Mouse (Mus musculus) hindbrain, embryonic 13.5 days (tissue): ENCODE results near the gene Ch25h. TPM values are rescaled to one million over a fixed set of nuclear protein-coding genes. Genes with fewer than 3 reads are reported as not detected.
A peak's percentile ranks its signal among the peaks of the same experiment; 100 is the strongest.

ENCODE experiments used
- ATAC-seq: fragments of 200-750 bp; cut with Nextera tagmentation; 2 replicates; pipeline ENCODE4 v1.8.0; 2017; ENCODE audit warnings: moderate TSS enrichment; ENCODE audit not compliant: low FRiP score
- H3K27ac ChIP-seq: fragments of 300-500 bp; sonication (generic); 2 replicates; pipeline ENCODE4 v1.5.1; 2015; ENCODE audit warnings: inconsistent platforms, mild to moderate bottlenecking, moderate library complexity
- H3K27me3 ChIP-seq: fragments of 300-500 bp; sonication (generic); 2 replicates; pipeline ENCODE4 v1.6.1; 2015; ENCODE audit warnings: mild to moderate bottlenecking, inconsistent platforms
- H3K36me3 ChIP-seq: fragments of 300-500 bp; sonication (generic); 2 replicates; pipeline ENCODE4 v1.6.1; 2015; ENCODE audit warnings: mild to moderate bottlenecking, inconsistent platforms
- H3K4me1 ChIP-seq: fragments of 300-500 bp; sonication (generic); replicated peaks from 2 replicates; pipeline ENCODE4 v1.6.1; 2015; ENCODE audit warnings: inconsistent platforms
- H3K4me2 ChIP-seq: fragments of 300-500 bp; sonication (generic); 2 replicates; pipeline ENCODE4 v1.6.1; 2015; ENCODE audit warnings: inconsistent platforms, mild to moderate bottlenecking, moderate library complexity
- H3K4me3 ChIP-seq: fragments of 300-500 bp; sonication (generic); 2 replicates; pipeline ENCODE4 v1.5.1; 2015; ENCODE audit warnings: mild to moderate bottlenecking, inconsistent platforms
- H3K9ac ChIP-seq: fragments of 300-500 bp; sonication (generic); 2 replicates; pipeline ENCODE4 v1.6.1; 2015; ENCODE audit warnings: mild to moderate bottlenecking, inconsistent platforms
- H3K9me3 ChIP-seq: fragments of 300-500 bp; sonication (generic); 2 replicates; pipeline ENCODE4 v1.6.1; 2016; ENCODE audit warnings: inconsistent platforms
- WGBS: fragments of 180-500 bp; shearing (Covaris S2); methylation state at CpG from one replicate; pipeline ENCODE4 v1.1.7; 2015; 5-methylcytosine and 5-hydroxymethylcytosine counted together
- polyA plus RNA-seq: library from polyadenylated mRNA; unstranded; fragments of >200 nt; fragmentation: Nextera tagmentation; extraction: Ambion mirVana; gene quantifications from 2 replicates; pipeline ENCODE4 v1.2.1, GENCODE M21; 2015

Ch25h gene
- polyA plus RNA-seq, 1 experiment from 2014 or later, result 0.23 TPM

DNA sequence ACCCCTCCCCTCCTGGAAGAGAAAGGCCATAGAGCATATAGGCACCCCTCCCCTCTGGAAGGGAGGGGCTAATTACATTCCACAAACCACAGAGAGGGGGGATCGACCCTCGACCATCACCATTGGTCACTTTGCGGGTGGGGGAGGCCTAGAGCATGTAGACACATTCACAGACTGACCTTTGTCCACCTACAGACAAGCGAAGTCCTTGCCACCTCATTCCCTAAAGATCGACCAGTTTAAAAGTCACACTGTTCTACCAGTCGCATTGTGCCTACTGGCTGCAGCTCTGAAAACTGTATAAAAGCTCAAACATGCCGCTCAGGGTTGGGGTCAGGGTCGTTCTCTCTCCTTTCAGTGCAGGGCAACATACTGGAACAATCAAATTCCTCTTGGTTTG lies 36.6 kb upstream of the Ch25h start:
- H3K36me3 ChIP-seq, result peaks cover 25% of the 10 kb centered on the region
- no peaks in the 10 kb centered on the region for H3K4me1 ChIP-seq
- H3K9ac ChIP-seq, result no peak overlapping the region
- no peak overlapping the region for H3K4me3 ChIP-seq
- ATAC-seq, result no peak
- no peak overlapping the region for H3K4me2 ChIP-seq
- H3K27me3 ChIP-seq, result no peaks in the 10 kb centered on the region
- no peaks in the 10 kb centered on the region for H3K9me3 ChIP-seq
- H3K27ac ChIP-seq, result no peak overlapping the region
- 58% methylated on average over 8 of the region's 8 CpGs for WGBS

GRCm38 (mm10) chr19:34510717-34511116 lies 35.8 kb upstream of the Ch25h start:
- Histone ChIP-seq H3K4me2 (no peak overlapping the region), H3K4me3 (no peak overlapping the region), H3K27me3 (no peaks in the 10 kb centered on the region), H3K27ac (no peak overlapping the region), H3K9ac (no peak overlapping the region), H3K4me1 (no peaks in the 10 kb centered on the region), H3K9me3 (no peaks in the 10 kb centered on the region), H3K36me3 (peaks cover 33% of the 10 kb centered on the region)
- no peak for ATAC-seq
- WGBS, result 93% methylated on average over 5 of the region's 5 CpGs

GRCm38 (mm10) chr19:34505161-34505721 lies 30.3 kb upstream of the Ch25h start:
- Histone ChIP-seq H3K27me3 (no peaks in the 10 kb centered on the region), H3K4me1 (no peaks in the 10 kb centered on the region), H3K4me2 (no peak overlapping the region), H3K9me3 (no peaks in the 10 kb centered on the region), H3K4me3 (no peak overlapping the region), H3K27ac (no peak overlapping the region), H3K9ac (no peak overlapping the region), H3K36me3 (peaks cover 30% of the 10 kb centered on the region)
- 91% methylated on average over 12 of the region's 12 CpGs for WGBS
- ATAC-seq, result no peak

GRCm38 (mm10) chr19:34500763-34501162 lies 25.8 kb upstream of the Ch25h start:
- no peak overlapping the region for H3K27ac ChIP-seq
- ATAC-seq, result no peak
- H3K36me3 ChIP-seq, result peaks cover 11% of the 10 kb centered on the region
- H3K4me1 ChIP-seq, result 0 out of 2 replicates have a peak, but pooled peaks cover 4% of the 10 kb centered on the region
- H3K4me2 ChIP-seq, result no peak overlapping the region
- no peaks in the 10 kb centered on the region for H3K9me3 ChIP-seq
- H3K27me3 ChIP-seq, result no peaks in the 10 kb centered on the region
- H3K4me3 ChIP-seq, result no peak overlapping the region
- WGBS, result 55% methylated on average over 4 of the region's 4 CpGs
- no peak overlapping the region for H3K9ac ChIP-seq

GRCm38 (mm10) chr19:34496353-34496752 lies 21.4 kb upstream of the Ch25h start:
- H3K27ac ChIP-seq, result no peak overlapping the region
- no peak for ATAC-seq
- 0 out of 2 replicates have a peak, but pooled peaks cover 4% of the 10 kb centered on the region for H3K4me1 ChIP-seq
- no peaks in the 10 kb centered on the region for H3K27me3 ChIP-seq
- no peaks in the 10 kb centered on the region for H3K9me3 ChIP-seq
- peaks cover 13% of the 10 kb centered on the region for H3K36me3 ChIP-seq
- 84% methylated on average over 1 of the region's 1 CpGs for WGBS
- H3K4me2 ChIP-seq, result no peak overlapping the region
- no peak overlapping the region for H3K9ac ChIP-seq
- no peak overlapping the region for H3K4me3 ChIP-seq

- WGBS, result 94% methylated on average over 4 of the region's 4 CpGs
- H3K9ac ChIP-seq, result no peak overlapping the region
- ATAC-seq, result no peak
- H3K27me3 ChIP-seq, result no peaks in the 10 kb centered on the region
- H3K9me3 ChIP-seq, result no peaks in the 10 kb centered on the region
- no peak overlapping the region for H3K27ac ChIP-seq
- H3K36me3 ChIP-seq, result peaks cover 9% of the 10 kb centered on the region
- H3K4me3 ChIP-seq, result no peak overlapping the region
- H3K4me1 ChIP-seq, result 0 out of 2 replicates have a peak, but pooled peaks cover 4% of the 10 kb centered on the region
- no peak overlapping the region for H3K4me2 ChIP-seq
These were observed 18.9 kb upstream of the Ch25h start for GRCm38 (mm10) chr19:34493859-34494258.

GRCm38 (mm10) chr19:34483547-34483946 lies 8.6 kb upstream of the Ch25h start:
- no peak for ATAC-seq
- 0 out of 2 replicates have a peak, but pooled peaks cover 2% of the 10 kb centered on the region for H3K27me3 ChIP-seq
- H3K4me2 ChIP-seq, result no peak overlapping the region
- H3K9me3 ChIP-seq, result no peaks in the 10 kb centered on the region
- no peak overlapping the region for H3K9ac ChIP-seq
- WGBS, result 12% methylated on average over 4 of the region's 4 CpGs
- no peak overlapping the region for H3K27ac ChIP-seq
- H3K4me3 ChIP-seq, result no peak overlapping the region
- H3K4me1 ChIP-seq, result no peaks in the 10 kb centered on the region
- H3K36me3 ChIP-seq, result no peaks in the 10 kb centered on the region

DNA sequence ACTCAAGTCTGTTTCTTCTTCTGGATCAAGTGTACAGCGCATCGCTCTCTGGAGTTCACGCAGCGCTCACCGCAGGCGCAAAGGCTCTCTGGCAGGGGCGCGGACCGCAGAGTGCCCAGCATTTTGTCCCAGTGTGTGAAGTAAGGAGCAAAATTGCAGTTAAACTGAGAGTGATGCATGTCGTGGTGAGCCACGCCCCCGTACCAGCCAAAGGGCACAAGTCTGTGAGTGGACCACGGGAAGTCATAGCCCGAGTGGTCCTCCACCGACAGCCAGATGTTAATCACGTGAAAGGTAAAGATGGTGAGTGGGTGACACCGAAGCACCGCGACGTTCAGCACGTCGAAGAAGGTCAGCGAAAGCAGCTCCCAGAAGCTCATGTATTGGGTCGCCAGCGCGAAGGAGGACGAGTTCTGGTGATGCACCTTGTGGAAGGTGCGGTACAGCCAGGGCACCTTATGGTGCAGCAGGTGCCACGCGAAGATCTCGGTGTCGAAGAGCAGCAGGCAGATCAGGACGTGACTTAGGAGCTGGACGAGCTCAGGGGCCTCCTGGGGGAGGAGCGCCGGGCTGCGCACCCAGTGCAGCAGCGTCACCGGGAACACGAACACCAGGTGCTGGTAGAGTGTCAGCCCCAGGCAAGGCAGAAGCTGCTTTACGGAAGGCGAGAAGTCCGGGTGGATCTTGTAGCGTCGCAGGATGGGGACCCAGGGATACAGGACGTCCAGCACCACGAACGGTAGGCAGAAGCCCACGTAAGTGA lies 555 bp downstream of the Ch25h start:
- WGBS, result 5% methylated on average over 49 of the region's 49 CpGs
- H3K4me1 ChIP-seq, result peaks cover 15% of the 10 kb centered on the region
- H3K4me2 ChIP-seq, result peak overlapping the region; percentile 96
- H3K9me3 ChIP-seq, result no peaks in the 10 kb centered on the region
- peak overlapping the region; percentile 59 for H3K4me3 ChIP-seq
- H3K27me3 ChIP-seq, result peaks cover 44% of the 10 kb centered on the region
- H3K9ac ChIP-seq, result peak overlapping the region; percentile 70
- H3K27ac ChIP-seq, result no peak overlapping the region
- H3K36me3 ChIP-seq, result no peaks in the 10 kb centered on the region
- peak; percentile 88 for ATAC-seq

DNA sequence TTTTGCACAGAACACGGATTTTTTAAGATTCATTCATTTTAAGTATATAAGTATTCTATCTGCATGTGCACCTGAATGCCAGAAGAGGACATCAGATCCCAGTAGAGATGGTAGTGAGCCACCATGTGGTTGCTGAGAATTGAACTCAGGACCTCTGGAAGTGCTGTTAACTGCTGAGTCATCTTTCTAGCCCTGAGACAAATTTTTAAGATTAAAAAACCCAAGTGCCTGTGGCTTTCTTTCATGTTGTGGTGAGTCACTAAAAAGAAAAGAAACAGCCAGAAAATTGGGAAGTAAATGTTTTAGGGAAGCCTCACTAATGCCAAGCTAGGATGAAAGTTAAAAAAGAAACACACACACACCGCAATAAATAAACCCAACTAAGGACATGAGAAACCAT lies 3.3 kb downstream of the Ch25h start:
- peaks cover 15% of the 10 kb centered on the region for H3K4me1 ChIP-seq
- H3K9ac ChIP-seq, result no peak overlapping the region
- no peak overlapping the region for H3K27ac ChIP-seq
- WGBS, result 86% methylated on average over 2 of the region's 2 CpGs
- ATAC-seq, result no peak
- H3K27me3 ChIP-seq, result peaks cover 35% of the 10 kb centered on the region
- no peaks in the 10 kb centered on the region for H3K36me3 ChIP-seq
- no peak overlapping the region for H3K4me3 ChIP-seq
- no peaks in the 10 kb centered on the region for H3K9me3 ChIP-seq
- H3K4me2 ChIP-seq, result no peak overlapping the region

DNA sequence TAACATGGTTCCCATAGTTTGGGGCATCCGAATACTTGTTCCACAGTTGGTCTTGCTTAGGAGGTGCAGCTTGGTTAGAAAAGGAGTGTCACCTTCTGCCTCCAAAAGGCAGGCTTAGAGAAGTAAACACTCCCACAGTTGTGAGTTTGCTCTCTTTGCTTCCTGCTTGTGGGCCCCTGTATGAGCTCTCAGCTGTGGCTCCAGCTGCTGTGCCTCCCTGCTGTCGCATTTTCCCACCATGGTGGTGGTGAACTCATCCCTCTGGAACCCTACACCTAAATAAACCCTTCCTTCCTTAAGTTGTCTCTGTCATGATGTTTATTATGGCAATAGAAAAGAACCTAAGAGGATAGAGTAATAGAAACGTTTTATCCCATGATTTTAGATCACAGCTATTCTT lies 6.2 kb downstream of the Ch25h start:
- no peaks in the 10 kb centered on the region for H3K4me1 ChIP-seq
- no peak for ATAC-seq
- H3K36me3 ChIP-seq, result no peaks in the 10 kb centered on the region
- H3K27ac ChIP-seq, result no peak overlapping the region
- no peak overlapping the region for H3K9ac ChIP-seq
- H3K27me3 ChIP-seq, result peaks cover 9% of the 10 kb centered on the region
- no peak overlapping the region for H3K4me3 ChIP-seq
- WGBS, result 46% methylated on average over 3 of the region's 3 CpGs
- no peaks in the 10 kb centered on the region for H3K9me3 ChIP-seq
- H3K4me2 ChIP-seq, result no peak overlapping the region

DNA sequence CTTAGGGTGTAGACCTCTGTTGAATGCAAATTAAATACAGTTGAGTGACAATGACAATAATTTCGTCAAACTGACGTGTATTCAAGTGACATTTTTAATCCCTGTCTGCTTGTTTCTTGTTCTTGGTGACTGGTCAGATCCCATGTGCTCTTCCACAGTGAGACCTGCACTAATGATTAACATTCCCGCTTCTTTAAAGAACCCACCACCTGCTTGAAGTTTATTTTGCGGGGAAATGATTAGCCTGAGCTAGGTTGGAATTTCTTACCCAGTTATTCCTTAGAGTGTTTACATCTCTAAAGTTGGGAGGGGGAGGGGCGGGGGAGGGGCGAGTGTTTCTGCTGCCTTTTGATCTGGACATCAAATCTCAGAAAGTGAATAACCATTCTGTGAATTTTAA lies 6.7 kb downstream of the Ch25h start:
- Histone ChIP-seq H3K4me1 (no peaks in the 10 kb centered on the region), H3K27ac (no peak overlapping the region), H3K9ac (no peak overlapping the region), H3K4me3 (no peak overlapping the region), H3K27me3 (peaks cover 3% of the 10 kb centered on the region), H3K36me3 (no peaks in the 10 kb centered on the region), H3K9me3 (no peaks in the 10 kb centered on the region), H3K4me2 (no peak overlapping the region)
- WGBS, result 27% methylated on average over 6 of the region's 6 CpGs
- no peak for ATAC-seq

- Histone ChIP-seq H3K9me3 (no peaks in the 10 kb centered on the region), H3K36me3 (no peaks in the 10 kb centered on the region), H3K9ac (no peak overlapping the region), H3K4me3 (no peak overlapping the region), H3K4me1 (no peaks in the 10 kb centered on the region), H3K27ac (no peak overlapping the region), H3K4me2 (no peak overlapping the region), H3K27me3 (no peaks in the 10 kb centered on the region)
- WGBS, result 74% methylated on average over 3 of the region's 3 CpGs
- no peak for ATAC-seq
These were observed 10.5 kb downstream of the Ch25h start for GRCm38 (mm10) chr19:34464453-34464852.

DNA sequence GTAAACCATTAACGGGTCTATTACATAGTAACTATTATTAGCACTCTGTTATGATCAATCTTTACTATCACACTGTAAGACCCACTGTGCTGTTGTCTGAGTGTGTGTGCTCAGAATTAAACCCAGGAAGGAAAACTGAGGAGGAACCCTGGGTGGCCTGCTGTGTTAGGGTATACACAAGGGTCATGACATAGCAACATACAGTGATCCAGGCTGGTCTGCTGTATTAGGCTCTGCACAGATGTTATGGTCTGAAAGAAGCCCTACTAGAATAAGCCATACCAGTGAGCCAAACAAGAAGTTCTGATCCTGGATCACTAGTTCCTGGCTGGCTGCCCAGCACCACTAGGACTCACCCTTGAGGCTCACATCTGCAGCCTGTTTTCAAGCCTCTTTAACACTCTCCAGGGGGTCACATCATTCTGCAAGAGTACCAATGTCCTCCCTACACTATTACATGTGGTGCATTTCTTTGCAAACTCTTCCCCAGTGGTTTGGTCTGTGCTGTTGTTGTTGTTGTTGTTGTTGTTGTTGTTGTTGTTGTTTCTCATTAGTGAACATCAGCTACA lies 13.4 kb downstream of the Ch25h start:
- no peak for ATAC-seq
- Histone ChIP-seq H3K4me1 (no peaks in the 10 kb centered on the region), H3K4me2 (no peak overlapping the region), H3K9me3 (no peaks in the 10 kb centered on the region), H3K36me3 (no peaks in the 10 kb centered on the region), H3K4me3 (no peak overlapping the region), H3K27me3 (no peaks in the 10 kb centered on the region), H3K27ac (no peak overlapping the region), H3K9ac (no peak overlapping the region)
- 76% methylated on average over 1 of the region's 1 CpGs for WGBS
